Mouse (Mus musculus): ENCODE measurements around the gene Cep290. TPM values are rescaled to one million over a fixed set of nuclear protein-coding genes. Genes with fewer than 3 reads are reported as not detected.

Gene Cep290
- 5.8 and 6.3 TPM in 2 replicates for polyA plus RNA-seq (2015; fragmentation: Nextera tagmentation; extraction: Ambion mirVana)

- peaks cover 3% of the 10 kb centered on the region for H3K4me1 ChIP-seq (ENCODE audit: control insufficient read depth, insufficient read depth, low read depth, low read length)
- H3K27me3 ChIP-seq (replicated peaks; ENCODE audit: control insufficient read depth, insufficient read depth, low read length): no peaks in the 10 kb centered on the region
- H3K4me3 ChIP-seq (ENCODE audit: low read length): peak within 1 kb of the TSS; percentile 83
- WGBS: under 1% methylated on average over 55 of the region's 63 CpGs
- peak within 1 kb of the TSS; percentile 90 for H3K4me2 ChIP-seq (ENCODE audit: low read length)
- ATAC-seq: peak; percentile 100
- no peaks in the 10 kb centered on the region for H3K36me3 ChIP-seq (ENCODE audit: control insufficient read depth, insufficient read depth, low read length)
- H3K9ac ChIP-seq (ENCODE audit: low read depth, low read length): peak within 1 kb of the TSS; percentile 89
- peak within 1 kb of the TSS; percentile 79 for H3K27ac ChIP-seq (ENCODE audit: low read depth, low read length)
- no peaks in the 10 kb centered on the region for H3K9me3 ChIP-seq (ENCODE audit: control insufficient read depth, low read length)
Measured at GRCm38 (mm10) chr10:100487097-100487978, at the start of gene Cep290, which contains the start of gene Tmtc3. Cep290 (plus strand) TSS chr10:100487558. Tmtc3 (minus strand) TSS chr10:100487350.

GRCm38 (mm10) chr10:100449394-100449793 lies 38.0 kb upstream of the Cep290 start:
- Histone ChIP-seq H3K36me3 (ENCODE audit: control insufficient read depth, insufficient read depth, low read length) (peaks cover 7% of the 10 kb centered on the region; the same call in 1 of the 2 replicates), H3K9me3 (ENCODE audit: control insufficient read depth, low read length) (no peaks in the 10 kb centered on the region), H3K27ac (ENCODE audit: low read depth, low read length) (no peak overlapping the region), H3K4me1 (ENCODE audit: control insufficient read depth, insufficient read depth, low read depth, low read length) (no peaks in the 10 kb centered on the region), H3K4me2 (ENCODE audit: low read length) (no peak overlapping the region), H3K9ac (ENCODE audit: low read depth, low read length) (no peak overlapping the region), H3K27me3 (replicated peaks; ENCODE audit: control insufficient read depth, insufficient read depth, low read length) (no peaks in the 10 kb centered on the region), H3K4me3 (ENCODE audit: low read length) (no peak overlapping the region)
- no peak for ATAC-seq

GRCm38 (mm10) chr10:100460515-100460914 lies 26.8 kb upstream of the Cep290 start:
- no peak overlapping the region for H3K4me2 ChIP-seq (ENCODE audit: low read length)
- no peak overlapping the region for H3K4me3 ChIP-seq (ENCODE audit: low read length)
- H3K4me1 ChIP-seq (ENCODE audit: control insufficient read depth, insufficient read depth, low read depth, low read length): no peaks in the 10 kb centered on the region
- no peak for ATAC-seq
- no peaks in the 10 kb centered on the region for H3K27me3 ChIP-seq (replicated peaks; ENCODE audit: control insufficient read depth, insufficient read depth, low read length)
- no peaks in the 10 kb centered on the region for H3K9me3 ChIP-seq (ENCODE audit: control insufficient read depth, low read length)
- peaks cover 11% of the 10 kb centered on the region for H3K36me3 ChIP-seq (ENCODE audit: control insufficient read depth, insufficient read depth, low read length)
- H3K9ac ChIP-seq (ENCODE audit: low read depth, low read length): no peak overlapping the region
- H3K27ac ChIP-seq (ENCODE audit: low read depth, low read length): no peak overlapping the region

GRCm38 (mm10) chr10:100475040-100475439 lies 12.3 kb upstream of the Cep290 start:
- Histone ChIP-seq H3K4me3 (ENCODE audit: low read length) (no peak overlapping the region), H3K4me2 (ENCODE audit: low read length) (no peak overlapping the region), H3K4me1 (ENCODE audit: control insufficient read depth, insufficient read depth, low read depth, low read length) (no peaks in the 10 kb centered on the region), H3K27me3 (replicated peaks; ENCODE audit: control insufficient read depth, insufficient read depth, low read length) (no peaks in the 10 kb centered on the region), H3K9me3 (ENCODE audit: control insufficient read depth, low read length) (no peaks in the 10 kb centered on the region), H3K36me3 (ENCODE audit: control insufficient read depth, insufficient read depth, low read length) (peaks cover 14% of the 10 kb centered on the region), H3K27ac (ENCODE audit: low read depth, low read length) (no peak overlapping the region), H3K9ac (ENCODE audit: low read depth, low read length) (no peak overlapping the region)
- ATAC-seq: no peak
- 54% methylated on average over 3 of the region's 3 CpGs for whole genome bisulfite sequencing

- Histone ChIP-seq H3K4me2 (ENCODE audit: low read length) (no peak overlapping the region), H3K27me3 (replicated peaks; ENCODE audit: control insufficient read depth, insufficient read depth, low read length) (no peaks in the 10 kb centered on the region), H3K27ac (ENCODE audit: low read depth, low read length) (no peak overlapping the region), H3K4me3 (ENCODE audit: low read length) (no peak overlapping the region), H3K36me3 (ENCODE audit: control insufficient read depth, insufficient read depth, low read length) (peaks cover 11% of the 10 kb centered on the region), H3K4me1 (ENCODE audit: control insufficient read depth, insufficient read depth, low read depth, low read length) (no peaks in the 10 kb centered on the region), H3K9me3 (ENCODE audit: control insufficient read depth, low read length) (no peaks in the 10 kb centered on the region), H3K9ac (ENCODE audit: low read depth, low read length) (no peak overlapping the region)
- 92% methylated on average over 3 of the region's 3 CpGs for WGBS
- ATAC-seq: no peak
Measured at GRCm38 (mm10) chr10:100479538-100479937, 7.8 kb upstream of the Cep290 start.

- ATAC-seq: no peak
- H3K9ac ChIP-seq (ENCODE audit: low read depth, low read length): peak overlapping the region; percentile 89
- H3K36me3 ChIP-seq (ENCODE audit: control insufficient read depth, insufficient read depth, low read length): no peaks in the 10 kb centered on the region
- no peaks in the 10 kb centered on the region for H3K9me3 ChIP-seq (ENCODE audit: control insufficient read depth, low read length)
- peaks cover 3% of the 10 kb centered on the region for H3K4me1 ChIP-seq (ENCODE audit: control insufficient read depth, insufficient read depth, low read depth, low read length)
- H3K4me3 ChIP-seq (ENCODE audit: low read length): peak overlapping the region; percentile 83
- 0% methylated on average over 13 of the region's 13 CpGs for WGBS
- H3K27ac ChIP-seq (ENCODE audit: low read depth, low read length): peak overlapping the region; percentile 79
- H3K4me2 ChIP-seq (ENCODE audit: low read length): peak overlapping the region; percentile 90
- H3K27me3 ChIP-seq (replicated peaks; ENCODE audit: control insufficient read depth, insufficient read depth, low read length): no peaks in the 10 kb centered on the region
Measured at GRCm38 (mm10) chr10:100486701-100487096, 659 bp upstream of the Cep290 start.

- peaks cover 5% of the 10 kb centered on the region; the same call in 1 of the 2 replicates for H3K36me3 ChIP-seq (ENCODE audit: control insufficient read depth, insufficient read depth, low read length)
- H3K4me1 ChIP-seq (ENCODE audit: control insufficient read depth, insufficient read depth, low read depth, low read length): peaks cover 3% of the 10 kb centered on the region
- WGBS: 94% methylated on average over 7 of the region's 7 CpGs
- no peak overlapping the region for H3K4me3 ChIP-seq (ENCODE audit: low read length)
- H3K27me3 ChIP-seq (replicated peaks; ENCODE audit: control insufficient read depth, insufficient read depth, low read length): no peaks in the 10 kb centered on the region
- no peak overlapping the region for H3K9ac ChIP-seq (ENCODE audit: low read depth, low read length)
- H3K9me3 ChIP-seq (ENCODE audit: control insufficient read depth, low read length): no peaks in the 10 kb centered on the region
- no peak overlapping the region for H3K27ac ChIP-seq (ENCODE audit: low read depth, low read length)
- no peak for ATAC-seq
- H3K4me2 ChIP-seq (ENCODE audit: low read length): no peak overlapping the region
Measured at GRCm38 (mm10) chr10:100491916-100492315, 4.6 kb downstream of the Cep290 start.

GRCm38 (mm10) chr10:100498309-100498708 lies 11.0 kb downstream of the Cep290 start:
- no peak overlapping the region for H3K4me2 ChIP-seq (ENCODE audit: low read length)
- no peak overlapping the region for H3K4me3 ChIP-seq (ENCODE audit: low read length)
- H3K36me3 ChIP-seq (ENCODE audit: control insufficient read depth, insufficient read depth, low read length): peaks cover 7% of the 10 kb centered on the region
- H3K9ac ChIP-seq (ENCODE audit: low read depth, low read length): no peak overlapping the region
- H3K27me3 ChIP-seq (replicated peaks; ENCODE audit: control insufficient read depth, insufficient read depth, low read length): no peaks in the 10 kb centered on the region
- no peak for ATAC-seq
- 87% methylated on average over 3 of the region's 3 CpGs for WGBS
- H3K4me1 ChIP-seq (ENCODE audit: control insufficient read depth, insufficient read depth, low read depth, low read length): no peaks in the 10 kb centered on the region
- no peak overlapping the region for H3K27ac ChIP-seq (ENCODE audit: low read depth, low read length)
- H3K9me3 ChIP-seq (ENCODE audit: control insufficient read depth, low read length): no peaks in the 10 kb centered on the region

- WGBS: 90% methylated on average over 1 of the region's 1 CpGs
- no peaks in the 10 kb centered on the region for H3K27me3 ChIP-seq (replicated peaks; ENCODE audit: control insufficient read depth, insufficient read depth, low read length)
Measured at GRCm38 (mm10) chr10:100508170-100508569, 20.8 kb downstream of the Cep290 start.

More at GRCm38 (mm10) chr10:100508170-100508569, 20.8 kb downstream of the Cep290 start:
- Histone ChIP-seq H3K27ac (ENCODE audit: low read depth, low read length) (no peak overlapping the region), H3K4me2 (ENCODE audit: low read length) (no peak overlapping the region), H3K9me3 (ENCODE audit: control insufficient read depth, low read length) (no peaks in the 10 kb centered on the region), H3K36me3 (ENCODE audit: control insufficient read depth, insufficient read depth, low read length) (0 out of 2 replicates have a peak, but pooled peaks cover 4% of the 10 kb centered on the region), H3K9ac (ENCODE audit: low read depth, low read length) (no peak overlapping the region), H3K4me3 (ENCODE audit: low read length) (no peak overlapping the region), H3K4me1 (ENCODE audit: control insufficient read depth, insufficient read depth, low read depth, low read length) (no peaks in the 10 kb centered on the region)
- ATAC-seq: no peak

Data from hindbrain, embryonic 16.5 days (tissue).